Mouse (Mus musculus) urinary bladder, adult 2 months (tissue): ENCODE measurements around the gene Sept11. TPM values are rescaled to one million over a fixed set of nuclear protein-coding genes. Genes with fewer than 3 reads are reported as not detected.

Experiments used
- DNase-seq: peaks from one replicate; pipeline ENCODE4 v3.0.0; 2022; ENCODE audit warnings: low spot score
- polyA plus RNA-seq: library from polyadenylated mRNA; depleted of rRNA; stranded (reverse); fragments of >200 nt; gene quantifications from 2 replicates; pipeline ENCODE4 v1.2.3, GENCODE M21; 2012; rRNA removed

The Sept11 gene
- polyA plus RNA-seq = 27.9 and 30.9 TPM in 2 replicates

GRCm38 (mm10) chr5:93092857-93093622 is at the start of gene Sept11:
Sept11 (plus strand) TSS chr5:93093437.
- DNase-seq = peak; percentile 93

- no peak for DNase-seq
Observed at GRCm38 (mm10) chr5:93043688-93044583, 49.3 kb upstream of the Sept11 start.

- DNase-seq = peak; percentile 63
Observed at GRCm38 (mm10) chr5:93044584-93045370, 48.5 kb upstream of the Sept11 start, which contains the start of gene Sowahb. Sowahb (minus strand) TSS chr5:93045022.

GRCm38 (mm10) chr5:93045371-93045714 is 47.9 kb upstream of the Sept11 start:
- DNase-seq = no peak

- no peak for DNase-seq
Observed at GRCm38 (mm10) chr5:93046306-93046845, 46.9 kb upstream of the Sept11 start.

GRCm38 (mm10) chr5:93048481-93049240 is 44.6 kb upstream of the Sept11 start:
- DNase-seq = no peak

- no peak for DNase-seq
Observed at GRCm38 (mm10) chr5:93049971-93050370, 43.3 kb upstream of the Sept11 start.

GRCm38 (mm10) chr5:93051041-93051440 is 42.2 kb upstream of the Sept11 start:
- no peak for DNase-seq

GRCm38 (mm10) chr5:93051951-93052350 is 41.3 kb upstream of the Sept11 start:
- no peak for DNase-seq

GRCm38 (mm10) chr5:93053606-93054397 is 39.4 kb upstream of the Sept11 start:
- no peak for DNase-seq

GRCm38 (mm10) chr5:93060865-93061264 is 32.4 kb upstream of the Sept11 start:
- DNase-seq = no peak

GRCm38 (mm10) chr5:93077661-93078323 is 15.4 kb upstream of the Sept11 start:
- DNase-seq = no peak

- DNase-seq = no peak
Observed at GRCm38 (mm10) chr5:93079596-93079995, 13.6 kb upstream of the Sept11 start.

GRCm38 (mm10) chr5:93085015-93085598 is 8.1 kb upstream of the Sept11 start:
- no peak for DNase-seq

GRCm38 (mm10) chr5:93085900-93086299 is 7.3 kb upstream of the Sept11 start:
- no peak for DNase-seq

- DNase-seq = no peak
Observed at GRCm38 (mm10) chr5:93091266-93091665, 2.0 kb upstream of the Sept11 start.

- no peak for DNase-seq
Observed at GRCm38 (mm10) chr5:93092147-93092781, 973 bp upstream of the Sept11 start.

GRCm38 (mm10) chr5:93093638-93094527 is 646 bp downstream of the Sept11 start:
- peak; percentile 27 for DNase-seq
